Mouse (Mus musculus): ENCODE data around the gene Olfr48.

- TF ChIP-seq EP300 (IDR thresholded peaks at IDR 0.05; ENCODE audit: insufficient read depth, low read depth, low read length) (no peak), CTCF (IDR thresholded peaks at IDR 0.05; ENCODE audit: low read depth, low read length) (no peak), POLR2A (IDR thresholded peaks at IDR 0.05; ENCODE audit: insufficient read depth, low read length) (no peak)
These were observed 37.3 kb downstream of the Olfr48 start for GRCm38 (mm10) chr2:89810751-89811150.
